Mouse (Mus musculus): ENCODE measurements around the gene H2afy. TPM values are rescaled to one million over a fixed set of nuclear protein-coding genes. Genes with fewer than 3 reads are reported as not detected.

The H2afy gene
- polyA plus RNA-seq, 1 experiment from 2014 or later, result 76.3 TPM

DNA sequence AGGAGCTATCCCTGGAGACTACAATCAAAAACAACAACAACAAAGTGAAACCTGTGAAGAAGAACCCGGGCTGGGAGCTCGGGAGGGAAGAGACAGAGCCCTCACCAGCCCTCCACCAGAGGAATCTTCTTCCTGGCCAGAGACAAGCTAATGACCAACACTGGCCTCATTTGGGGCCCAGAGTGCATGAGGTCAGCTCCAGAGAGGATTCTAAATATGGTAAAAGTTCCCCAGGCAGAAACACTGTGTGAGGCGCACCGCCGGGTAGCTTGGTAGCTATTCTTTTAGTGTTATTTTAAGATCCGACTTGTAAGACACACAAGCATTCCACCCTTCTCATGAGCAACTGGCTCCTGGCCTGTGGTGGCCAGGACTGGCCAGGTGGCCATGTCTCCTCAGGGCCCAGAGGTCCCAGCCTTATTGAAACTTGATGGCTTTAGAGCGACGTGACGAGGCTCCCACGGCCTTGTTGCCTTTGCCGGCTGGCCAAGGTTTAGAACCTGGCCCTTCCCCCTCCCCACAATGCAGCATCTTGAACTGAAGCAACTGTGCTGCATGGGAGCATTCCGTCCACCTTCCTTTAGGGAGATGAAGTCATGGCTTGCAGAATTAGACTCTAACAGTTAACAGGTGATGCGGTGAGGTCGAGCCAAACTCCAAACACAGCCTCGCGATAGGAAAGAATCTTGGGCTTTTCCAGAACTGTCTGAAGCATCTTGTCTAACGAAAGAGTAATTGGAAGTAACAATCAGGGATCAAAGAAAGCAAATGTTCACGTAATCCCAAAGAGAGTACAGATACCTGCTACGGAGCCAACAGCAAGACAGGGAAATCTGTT is 25.2 kb downstream of the H2afy start:
- Histone ChIP-seq H3K4me3 (ENCODE audit: low read depth, low read length) (no peak overlapping the region), H3K9me3 (replicated peaks; ENCODE audit: control insufficient read depth, low read length) (no peaks in the 10 kb centered on the region), H3K4me2 (ENCODE audit: low read depth, low read length) (no peak overlapping the region), H3K36me3 (ENCODE audit: control insufficient read depth, insufficient read depth) (no peaks in the 10 kb centered on the region), H3K9ac (ENCODE audit: low read depth, low read length) (no peak overlapping the region), H3K4me1 (ENCODE audit: control insufficient read depth, low read depth, low read length) (no peaks in the 10 kb centered on the region), H3K27me3 (ENCODE audit: control insufficient read depth, insufficient read depth, low read depth, low read length) (no peaks in the 10 kb centered on the region), H3K27ac (ENCODE audit: low read length) (no peak overlapping the region)
- no peak for ATAC-seq (ENCODE audit: low read depth)
- WGBS (ENCODE audit: insufficient replicate concordance), result 81% methylated on average over 19 of the region's 19 CpGs

DNA sequence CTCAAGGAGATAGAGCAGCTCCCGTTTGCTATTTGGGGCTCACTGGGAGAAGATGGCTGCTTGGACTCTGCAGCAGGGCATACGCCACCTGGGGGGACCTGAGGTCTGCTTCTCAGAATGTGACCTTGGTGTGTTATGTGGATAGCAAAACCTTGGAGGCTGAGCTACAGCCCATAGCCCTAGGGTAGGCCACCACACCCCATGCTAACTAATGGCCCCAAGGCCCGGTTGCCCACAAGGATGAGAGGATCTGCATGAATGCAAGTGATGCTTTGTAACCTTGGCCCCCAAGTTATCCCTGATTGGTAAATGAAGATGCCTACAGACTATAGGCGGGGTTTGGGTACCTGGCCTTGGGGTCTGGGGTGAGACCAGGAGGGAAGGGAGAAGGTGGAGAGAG is 26.5 kb downstream of the H2afy start:
- Histone ChIP-seq H3K4me1 (ENCODE audit: control insufficient read depth, low read depth, low read length) (no peaks in the 10 kb centered on the region), H3K4me2 (ENCODE audit: low read depth, low read length) (no peak overlapping the region), H3K36me3 (ENCODE audit: control insufficient read depth, insufficient read depth) (peaks cover under 1% of the 10 kb centered on the region; the same call in 1 of the 2 replicates)

DNA sequence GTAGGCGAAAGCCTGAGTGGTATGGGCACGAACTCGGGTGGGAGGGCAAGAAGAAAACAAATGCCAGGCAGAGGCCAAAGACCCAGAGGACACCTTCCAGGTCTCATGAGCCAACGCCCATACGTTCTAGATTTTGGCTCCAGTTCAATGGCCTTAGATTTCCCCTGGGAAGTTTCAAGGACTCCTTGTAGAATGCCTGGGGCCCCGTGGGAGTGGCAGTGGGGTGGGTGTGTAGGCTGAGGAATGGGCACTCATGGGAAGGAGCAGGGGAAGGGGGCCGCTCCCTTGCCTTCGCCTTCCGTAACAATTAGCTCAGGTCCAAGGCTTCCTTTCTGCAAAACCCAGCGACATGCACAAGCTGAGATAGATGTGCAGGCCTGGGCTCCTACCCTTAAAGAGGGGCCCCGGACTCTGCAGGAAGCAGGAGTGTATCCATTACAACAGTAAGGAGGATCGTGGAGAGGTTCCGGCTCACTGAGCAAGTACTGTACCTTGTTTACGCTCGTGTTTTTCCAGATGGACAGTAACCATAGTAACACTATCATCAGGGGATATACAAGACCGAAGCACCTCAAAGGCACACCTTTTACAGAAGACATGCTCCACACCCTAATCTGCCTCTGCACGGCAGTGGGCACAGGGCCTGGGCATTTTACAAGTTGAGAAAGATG is 27.2 kb downstream of the H2afy start:
- peaks cover 7% of the 10 kb centered on the region; the same call in 1 of the 2 replicates for H3K36me3 ChIP-seq (ENCODE audit: control insufficient read depth, insufficient read depth)
- H3K4me2 ChIP-seq (ENCODE audit: low read depth, low read length), result no peak overlapping the region
- H3K27ac ChIP-seq (ENCODE audit: low read length), result no peak overlapping the region
- no peaks in the 10 kb centered on the region for H3K4me1 ChIP-seq (ENCODE audit: control insufficient read depth, low read depth, low read length)
- no peak overlapping the region for H3K4me3 ChIP-seq (ENCODE audit: low read depth, low read length)
- 72% methylated on average over 17 of the region's 17 CpGs for WGBS (ENCODE audit: insufficient replicate concordance)
- no peaks in the 10 kb centered on the region for H3K27me3 ChIP-seq (ENCODE audit: control insufficient read depth, insufficient read depth, low read depth, low read length)
- H3K9me3 ChIP-seq (replicated peaks; ENCODE audit: control insufficient read depth, low read length), result no peaks in the 10 kb centered on the region
- ATAC-seq (ENCODE audit: low read depth), result no peak
- no peak overlapping the region for H3K9ac ChIP-seq (ENCODE audit: low read depth, low read length)

More for the DNA sequence above, 26.5 kb downstream of the H2afy start:
- Histone ChIP-seq H3K4me3 (ENCODE audit: low read depth, low read length) (no peak overlapping the region), H3K9ac (ENCODE audit: low read depth, low read length) (no peak overlapping the region), H3K27ac (ENCODE audit: low read length) (no peak overlapping the region), H3K9me3 (replicated peaks; ENCODE audit: control insufficient read depth, low read length) (no peaks in the 10 kb centered on the region), H3K27me3 (ENCODE audit: control insufficient read depth, insufficient read depth, low read depth, low read length) (no peaks in the 10 kb centered on the region)
- 72% methylated on average over 4 of the region's 4 CpGs for WGBS (ENCODE audit: insufficient replicate concordance)
- ATAC-seq (ENCODE audit: low read depth), result no peak

- Histone ChIP-seq H3K36me3 (ENCODE audit: control insufficient read depth, insufficient read depth) (peaks cover 14% of the 10 kb centered on the region; the same call in 1 of the 2 replicates), H3K4me3 (ENCODE audit: low read depth, low read length) (no peak overlapping the region), H3K27ac (ENCODE audit: low read length) (no peak overlapping the region), H3K9me3 (replicated peaks; ENCODE audit: control insufficient read depth, low read length) (no peaks in the 10 kb centered on the region), H3K9ac (ENCODE audit: low read depth, low read length) (no peak overlapping the region), H3K4me1 (ENCODE audit: control insufficient read depth, low read depth, low read length) (no peaks in the 10 kb centered on the region), H3K27me3 (ENCODE audit: control insufficient read depth, insufficient read depth, low read depth, low read length) (no peaks in the 10 kb centered on the region), H3K4me2 (ENCODE audit: low read depth, low read length) (no peak overlapping the region)
- 70% methylated on average over 6 of the region's 6 CpGs for WGBS (ENCODE audit: insufficient replicate concordance)
- no peak for ATAC-seq (ENCODE audit: low read depth)
Observed at GRCm38 (mm10) chr13:56104971-56105391, 31.2 kb downstream of the H2afy start.

DNA sequence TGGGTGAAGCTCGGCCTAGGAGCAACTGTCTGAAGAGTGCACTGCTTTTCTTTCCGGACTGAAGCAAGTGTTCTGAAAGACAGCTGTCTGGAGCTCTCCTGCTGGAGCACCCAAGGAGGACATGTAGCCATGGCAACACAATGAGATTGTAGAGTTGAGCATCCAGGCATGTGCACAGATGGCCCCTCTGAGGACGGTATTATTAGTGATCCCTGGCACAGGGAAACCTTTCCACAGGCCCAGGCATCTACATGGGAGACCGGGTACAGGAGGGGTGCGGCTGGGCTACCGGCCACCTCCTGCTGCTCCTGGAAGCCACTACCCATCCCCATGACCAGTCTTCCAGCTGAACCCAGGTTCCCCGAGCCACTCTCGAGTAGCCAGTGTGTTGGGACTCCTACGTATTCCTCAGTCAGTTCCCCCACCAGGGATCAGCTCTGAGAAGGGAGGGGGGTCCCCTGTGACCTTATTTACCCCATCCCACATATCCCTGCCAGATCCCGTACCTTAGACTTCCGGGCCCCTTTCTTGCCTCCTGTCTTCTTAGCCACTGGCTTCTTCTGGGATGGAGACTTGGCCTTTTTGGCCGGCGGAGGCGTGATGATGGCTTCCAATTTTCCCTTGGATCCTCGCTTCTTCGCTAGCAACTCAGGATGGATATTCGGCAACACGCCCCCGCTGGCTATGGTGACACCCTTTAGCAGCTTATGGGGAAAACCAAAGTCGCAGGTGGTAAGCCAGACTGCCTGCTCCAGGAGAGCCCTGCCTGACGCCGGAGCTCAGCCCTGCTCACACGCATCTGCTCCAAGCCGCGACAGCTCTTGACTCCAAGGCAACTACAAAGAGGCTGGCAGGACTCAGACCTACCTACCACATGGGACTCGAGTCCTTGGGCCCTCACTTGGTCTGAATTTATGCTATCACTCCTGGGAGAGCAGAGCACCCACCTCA is 32.1 kb downstream of the H2afy start:
- Histone ChIP-seq H3K36me3 (ENCODE audit: control insufficient read depth, insufficient read depth) (peaks cover 14% of the 10 kb centered on the region; the same call in 1 of the 2 replicates), H3K4me2 (ENCODE audit: low read depth, low read length) (no peak overlapping the region), H3K27ac (ENCODE audit: low read length) (no peak overlapping the region), H3K4me3 (ENCODE audit: low read depth, low read length) (no peak overlapping the region), H3K4me1 (ENCODE audit: control insufficient read depth, low read depth, low read length) (no peaks in the 10 kb centered on the region), H3K9ac (ENCODE audit: low read depth, low read length) (no peak overlapping the region), H3K27me3 (ENCODE audit: control insufficient read depth, insufficient read depth, low read depth, low read length) (no peaks in the 10 kb centered on the region), H3K9me3 (replicated peaks; ENCODE audit: control insufficient read depth, low read length) (no peaks in the 10 kb centered on the region)
- WGBS (ENCODE audit: insufficient replicate concordance), result 84% methylated on average over 26 of the region's 26 CpGs
- no peak for ATAC-seq (ENCODE audit: low read depth)

GRCm38 (mm10) chr13:56102160-56102559 is 34.0 kb downstream of the H2afy start:
- 85% methylated on average over 9 of the region's 9 CpGs for WGBS (ENCODE audit: insufficient replicate concordance)

GRCm38 (mm10) chr13:56095601-56096195 is 40.5 kb downstream of the H2afy start:
- ATAC-seq (ENCODE audit: low read depth), result no peak

More at GRCm38 (mm10) chr13:56102160-56102559, 34.0 kb downstream of the H2afy start:
- Histone ChIP-seq H3K36me3 (ENCODE audit: control insufficient read depth, insufficient read depth) (peaks cover 14% of the 10 kb centered on the region; the same call in 1 of the 2 replicates), H3K4me3 (ENCODE audit: low read depth, low read length) (no peak overlapping the region), H3K9ac (ENCODE audit: low read depth, low read length) (no peak overlapping the region), H3K4me2 (ENCODE audit: low read depth, low read length) (no peak overlapping the region), H3K27ac (ENCODE audit: low read length) (no peak overlapping the region), H3K27me3 (ENCODE audit: control insufficient read depth, insufficient read depth, low read depth, low read length) (no peaks in the 10 kb centered on the region), H3K9me3 (replicated peaks; ENCODE audit: control insufficient read depth, low read length) (no peaks in the 10 kb centered on the region), H3K4me1 (ENCODE audit: control insufficient read depth, low read depth, low read length) (no peaks in the 10 kb centered on the region)
- no peak for ATAC-seq (ENCODE audit: low read depth)

GRCm38 (mm10) chr13:56094544-56094943 is 41.6 kb downstream of the H2afy start:
- 88% methylated on average over 8 of the region's 8 CpGs for WGBS (ENCODE audit: insufficient replicate concordance)
- ATAC-seq (ENCODE audit: low read depth), result no peak
- H3K9ac ChIP-seq (ENCODE audit: low read depth, low read length), result no peak overlapping the region

More at GRCm38 (mm10) chr13:56095601-56096195, 40.5 kb downstream of the H2afy start:
- Histone ChIP-seq H3K4me2 (ENCODE audit: low read depth, low read length) (no peak overlapping the region), H3K27me3 (ENCODE audit: control insufficient read depth, insufficient read depth, low read depth, low read length) (no peaks in the 10 kb centered on the region), H3K36me3 (ENCODE audit: control insufficient read depth, insufficient read depth) (peaks cover 8% of the 10 kb centered on the region; the same call in 1 of the 2 replicates), H3K27ac (ENCODE audit: low read length) (no peak overlapping the region), H3K9me3 (replicated peaks; ENCODE audit: control insufficient read depth, low read length) (no peaks in the 10 kb centered on the region), H3K4me1 (ENCODE audit: control insufficient read depth, low read depth, low read length) (no peaks in the 10 kb centered on the region), H3K4me3 (ENCODE audit: low read depth, low read length) (no peak overlapping the region), H3K9ac (ENCODE audit: low read depth, low read length) (no peak overlapping the region)
- WGBS (ENCODE audit: insufficient replicate concordance), result 79% methylated on average over 18 of the region's 18 CpGs

More at GRCm38 (mm10) chr13:56094544-56094943, 41.6 kb downstream of the H2afy start:
- Histone ChIP-seq H3K27ac (ENCODE audit: low read length) (no peak overlapping the region), H3K27me3 (ENCODE audit: control insufficient read depth, insufficient read depth, low read depth, low read length) (no peaks in the 10 kb centered on the region), H3K9me3 (replicated peaks; ENCODE audit: control insufficient read depth, low read length) (no peaks in the 10 kb centered on the region), H3K4me1 (ENCODE audit: control insufficient read depth, low read depth, low read length) (no peaks in the 10 kb centered on the region), H3K4me3 (ENCODE audit: low read depth, low read length) (no peak overlapping the region), H3K36me3 (ENCODE audit: control insufficient read depth, insufficient read depth) (0 out of 2 replicates have a peak, but pooled peaks cover 4% of the 10 kb centered on the region), H3K4me2 (ENCODE audit: low read depth, low read length) (no peak overlapping the region)

All from liver, embryonic 16.5 days (tissue).